ENCODE assay signal across 8 mouse cellular contexts in the genomic region with DNA sequence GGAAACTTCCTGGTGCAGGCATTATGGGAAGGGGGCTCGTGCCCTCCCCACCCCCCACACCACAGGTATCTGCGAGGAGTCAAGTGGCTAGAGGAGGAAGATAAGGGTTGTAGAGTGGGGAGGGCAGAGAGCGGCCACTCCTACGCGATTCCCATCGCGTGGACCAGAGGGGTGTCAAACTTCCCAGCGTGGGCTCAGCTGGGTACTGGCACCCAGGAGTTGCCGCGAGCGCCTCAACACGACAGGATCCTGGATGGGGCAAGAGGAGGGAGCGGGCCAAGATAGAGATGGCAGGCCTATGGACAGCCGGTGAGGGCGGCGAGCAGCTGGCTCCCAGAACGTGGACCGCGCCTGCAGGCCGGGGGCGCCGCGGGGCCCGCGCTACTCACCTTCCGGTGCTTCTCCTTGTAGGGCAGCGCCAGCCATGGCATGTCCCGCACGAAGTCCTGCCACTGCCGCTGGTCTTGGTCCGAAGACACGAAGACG. TPM values are rescaled to one million over a fixed set of nuclear protein-coding genes. Genes with fewer than 3 reads are reported as not detected.
A peak's percentile ranks its signal among the peaks of the same experiment; 100 is the strongest.
DNase-seq lines count a peak whose midpoint lies in the region; ATAC-seq and TF ChIP-seq lines count a peak whose summit lies in the region.

No protein-coding gene starts in this region.

- H3K27ac ChIP-seq in kidney, adult 2 months (ENCODE audit: insufficient read depth, low read depth, low read length), result no peak overlapping the region
- H3K27ac ChIP-seq in embryonic facial prominence, embryonic 15.5 days (replicated peaks), result peak overlapping the region; percentile 88
- H3K27ac ChIP-seq in hindbrain, embryonic 16.5 days (ENCODE audit: low read depth, low read length), result peak overlapping the region; percentile 90

- 0% methylated on average over 31 of the region's 33 CpGs for WGBS in kidney, adult 2 months
- WGBS in embryonic facial prominence, embryonic 15.5 days, result under 1% methylated on average over 32 of the region's 33 CpGs
- 0% methylated on average over 30 of the region's 33 CpGs for WGBS in hindbrain, embryonic 16.5 days

- TF ChIP-seq CTCF in kidney, adult 2 months (conservative IDR thresholded peaks at IDR 0.05; ENCODE audit: insufficient read depth, insufficient read length, low read depth, low read length), result no peak

- H3K4me3 ChIP-seq in kidney, adult 2 months (ENCODE audit: insufficient read depth, low read depth, low read length), result peak overlapping the region; percentile 76
- peak overlapping the region; percentile 86 for H3K4me3 ChIP-seq in embryonic facial prominence, embryonic 15.5 days (replicated peaks)
- peak overlapping the region; percentile 91 for H3K4me3 ChIP-seq in hindbrain, embryonic 16.5 days (ENCODE audit: low read length)

- no peaks in the 10 kb centered on the region for H3K36me3 ChIP-seq in kidney, adult 2 months (ENCODE audit: control insufficient read depth, insufficient read depth, low read length)
- no peaks in the 10 kb centered on the region for H3K36me3 ChIP-seq in embryonic facial prominence, embryonic 15.5 days
- H3K36me3 ChIP-seq in hindbrain, embryonic 16.5 days (ENCODE audit: control insufficient read depth, insufficient read depth, low read length), result no peaks in the 10 kb centered on the region

- DNase-seq in kidney, adult 2 months, result no peak
- DNase-seq in kidney, adult 8-10 months, result no peak
- peak; percentile 55 for DNase-seq in adipocyte (ENCODE audit: low spot score)
- peak; percentile 59 for DNase-seq in testis, postnatal 14 days (ENCODE audit: low spot score)
- no peak for DNase-seq in left cerebral cortex, adult 18-20 months (ENCODE audit: low spot score in 2 of 2)

- H3K4me2 ChIP-seq in embryonic facial prominence, embryonic 15.5 days (replicated peaks), result peak overlapping the region; percentile 74
- peak overlapping the region; percentile 97 for H3K4me2 ChIP-seq in hindbrain, embryonic 16.5 days (ENCODE audit: low read length)

- no peak for TF ChIP-seq POLR2A in kidney, adult 2 months (IDR thresholded peaks at IDR 0.05; ENCODE audit: low read depth, low read length)

- peak overlapping the region; percentile 90 for H3K9ac ChIP-seq in embryonic facial prominence, embryonic 15.5 days
- H3K9ac ChIP-seq in hindbrain, embryonic 16.5 days (ENCODE audit: low read depth, low read length), result peak overlapping the region; percentile 81

- H3K9me3 ChIP-seq in embryonic facial prominence, embryonic 15.5 days (replicated peaks), result no peaks in the 10 kb centered on the region
- no peaks in the 10 kb centered on the region for H3K9me3 ChIP-seq in hindbrain, embryonic 16.5 days (ENCODE audit: control insufficient read depth, low read length)

- H3K27me3 ChIP-seq in kidney, adult 2 months (replicated peaks; ENCODE audit: control insufficient read depth, insufficient read depth, low read length), result no peaks in the 10 kb centered on the region
- no peaks in the 10 kb centered on the region for H3K27me3 ChIP-seq in embryonic facial prominence, embryonic 15.5 days
- H3K27me3 ChIP-seq in hindbrain, embryonic 16.5 days (replicated peaks; ENCODE audit: control insufficient read depth, insufficient read depth, low read length), result no peaks in the 10 kb centered on the region

- peak; percentile 61 for ATAC-seq in embryonic facial prominence, embryonic 15.5 days (ENCODE audit: insufficient number of reproducible peaks, low FRiP score, low TSS enrichment, low read depth)
- no peak; the same call in none of the 2 replicates for ATAC-seq in hindbrain, embryonic 16.5 days
- ATAC-seq in megakaryocyte progenitor cell, adult 5-6 weeks (replicated peaks; ENCODE audit: poor library complexity), result peak; percentile 8

- no peaks in the 10 kb centered on the region; the same call in 1 of the 2 replicates for H3K4me1 ChIP-seq in kidney, adult 2 months (ENCODE audit: control insufficient read depth, insufficient read depth, low read length)
- peaks cover 40% of the 10 kb centered on the region for H3K4me1 ChIP-seq in embryonic facial prominence, embryonic 15.5 days
- H3K4me1 ChIP-seq in hindbrain, embryonic 16.5 days (ENCODE audit: control insufficient read depth, insufficient read depth, low read depth, low read length), result peaks cover 13% of the 10 kb centered on the region

RNA-seq across cellular contexts. Expression of a gene that starts 0.6 kb away (rescaled TPM):
- polyA plus RNA-seq in kidney, adult 2 months (2012; rRNA removed), result 10.0 and 10.6 TPM in 2 replicates
- polyA plus RNA-seq in embryonic facial prominence, embryonic 15.5 days (2015; fragmentation: Nextera tagmentation; extraction: Ambion mirVana), result 72.1 and 74.8 TPM in 2 replicates
- 22.2 and 28.8 TPM in 2 replicates for polyA plus RNA-seq in hindbrain, embryonic 16.5 days (2015; fragmentation: Nextera tagmentation; extraction: Ambion mirVana)
- 20.7 and 23.9 TPM in 2 replicates for total RNA-seq in megakaryocyte progenitor cell, adult 5-6 weeks (2015)
- total RNA-seq in megakaryocyte progenitor cell, adult 5-6 weeks (2017), result 20.0 and 26.5 TPM in 2 replicates
- 10 to 100 TPM in 1 of 2 experiments, 1 to 10 TPM in 1; 8.7 to 11.9 TPM for total RNA-seq in left cerebral cortex, adult 18-20 months (2021)

RNA-seq across cellular contexts. Expression of a gene that starts 8.4 kb away (rescaled TPM):
- 16.1 and 17.4 TPM in 2 replicates for polyA plus RNA-seq in kidney, adult 2 months (2012; rRNA removed)
- 101 and 106 TPM in 2 replicates for polyA plus RNA-seq in embryonic facial prominence, embryonic 15.5 days (2015; fragmentation: Nextera tagmentation; extraction: Ambion mirVana)
- polyA plus RNA-seq in hindbrain, embryonic 16.5 days (2015; fragmentation: Nextera tagmentation; extraction: Ambion mirVana), result 99.8 and 107 TPM in 2 replicates
- total RNA-seq in megakaryocyte progenitor cell, adult 5-6 weeks (2015), result 20.4 and 25.9 TPM in 2 replicates
- 11.0 and 14.2 TPM in 2 replicates for total RNA-seq in megakaryocyte progenitor cell, adult 5-6 weeks (2017)
- total RNA-seq in left cerebral cortex, adult 18-20 months (2021), result 10 to 100 TPM; 38.0 to 38.2 TPM

Comparison
In these comparisons a context has a peak if more than half of its experiments do, and no peak if none do; other contexts are left out.
1. DNase-seq: peak in adipocyte (single experiment) and testis, postnatal 14 days (single experiment); none in kidney, adult 2 months (single experiment), kidney, adult 8-10 months (0 of 2) and left cerebral cortex, adult 18-20 months (0 of 2).
2. Peak in every context shown above with its lines, with median percentiles within 50 percentile points of each other: H3K4me3 ChIP-seq.